Mouse (Mus musculus) lung, embryonic 14.5 days (tissue): ENCODE data around the gene Rpl28. TPM values are rescaled to one million over a fixed set of nuclear protein-coding genes. Genes with fewer than 3 reads are reported as not detected.
"Not testable (repeated sequence)": the region's sequence is repeated elsewhere in the genome, so short reads cannot be mapped to it uniquely, and the experiment has no call there.

Source experiments
- ATAC-seq: fragments of 200-750 bp; cut with Nextera tagmentation; 2 replicates; pipeline ENCODE4 v1.8.0; 2017; ENCODE audit warnings: mild to moderate bottlenecking, moderate TSS enrichment, moderate library complexity; ENCODE audit not compliant: insufficient read depth
- DNase-seq: peaks from one replicate; pipeline ENCODE4 v3.0.0-alpha.2; 2015
- H3K27ac ChIP-seq: fragments of 300-500 bp; sonication (generic); 2 replicates; pipeline ENCODE4 v1.5.1; 2014; ENCODE audit warnings: low read depth, mild to moderate bottlenecking, moderate library complexity
- H3K27me3 ChIP-seq: fragments of 300-500 bp; sonication (generic); 2 replicates; pipeline ENCODE4 v1.6.1; 2014; ENCODE audit warnings: low read length, control low read depth; ENCODE audit not compliant: insufficient read depth
- H3K36me3 ChIP-seq: fragments of 300-500 bp; sonication (generic); 2 replicates; pipeline ENCODE4 v1.6.1; 2014; ENCODE audit warnings: control low read depth; ENCODE audit not compliant: insufficient read depth
- H3K4me1 ChIP-seq: fragments of 300-500 bp; sonication (generic); 2 replicates; pipeline ENCODE4 v1.6.1; 2014; ENCODE audit warnings: antibody characterized with exemption, control low read depth; ENCODE audit not compliant: insufficient read depth
- H3K4me2 ChIP-seq: fragments of 300-500 bp; sonication (generic); 2 replicates; pipeline ENCODE4 v1.6.1; 2014; ENCODE audit warnings: mild to moderate bottlenecking
- H3K4me3 ChIP-seq: fragments of 300-500 bp; sonication (generic); 2 replicates; pipeline ENCODE4 v1.5.1; 2014; ENCODE audit warnings: low read depth, low read length
- H3K9ac ChIP-seq: fragments of 300-500 bp; sonication (generic); 2 replicates; pipeline ENCODE4 v1.6.1; 2014
- H3K9me3 ChIP-seq: fragments of 300-500 bp; sonication (generic); 2 replicates; pipeline ENCODE4 v1.6.1; 2016; ENCODE audit warnings: low read depth, low read length, control low read depth
- CTCF ChIP-seq: IDR thresholded peaks from 2 replicates; pipeline ENCODE4 v1.5.1; 2016; ENCODE audit warnings: antibody characterized with exemption, low read depth
- WGBS: fragments of 180-500 bp; shearing (Covaris S2); extraction: QIAGEN DNeasy Blood & Tissue Kit; methylation state at CpG from one replicate; pipeline ENCODE4 v1.1.7; 2014; 5-methylcytosine and 5-hydroxymethylcytosine counted together
- polyA plus RNA-seq: library from polyadenylated mRNA; unstranded; fragments of >200 nt; fragmentation: Nextera tagmentation; extraction: Ambion mirVana; gene quantifications from 2 replicates; pipeline ENCODE4 v1.2.1, GENCODE M21; 2014

Rpl28 gene
- polyA plus RNA-seq, 1 experiment from 2014 or later: 294 TPM

DNA sequence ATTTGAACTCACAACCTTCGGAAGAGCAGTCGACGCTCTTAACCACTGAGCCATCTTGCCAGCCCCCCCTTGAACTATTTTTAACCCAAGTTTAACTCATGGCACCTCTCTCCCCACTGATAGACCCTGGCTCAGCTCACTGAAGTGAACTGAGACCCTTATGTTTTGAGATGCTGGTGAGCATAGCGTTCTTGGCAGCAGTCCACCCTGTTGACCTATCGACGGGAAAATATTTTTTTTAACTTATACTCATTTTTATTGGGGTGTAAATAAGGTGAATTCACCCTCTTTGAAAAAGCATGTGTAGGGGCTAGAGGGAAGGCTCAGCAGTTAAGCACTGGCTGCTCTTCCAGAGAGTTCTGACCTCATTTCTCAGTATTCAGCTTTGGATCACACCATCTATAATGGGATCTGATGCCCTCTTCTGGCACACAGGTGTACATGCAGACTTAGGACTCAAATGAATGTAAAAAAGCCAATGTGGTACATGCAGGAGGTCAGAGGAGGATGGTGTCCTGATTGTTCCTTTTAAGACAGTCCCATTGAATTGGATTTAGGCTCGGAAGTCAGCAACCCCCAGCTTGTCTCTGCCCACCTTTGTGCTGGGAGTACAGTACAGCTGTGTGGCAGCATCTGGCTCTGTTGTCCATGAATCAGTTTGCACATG is 3.2 kb downstream of the Rpl28 start:
- peaks cover 50% of the 10 kb centered on the region for H3K36me3 ChIP-seq
- DNase-seq (peak; percentile 70), ATAC-seq (peak; percentile 3; the same call in 1 of the 2 replicates)
- H3K9me3 ChIP-seq: no peaks in the 10 kb centered on the region
- H3K4me3 ChIP-seq: no peak overlapping the region
- no peak overlapping the region for H3K27ac ChIP-seq
- H3K27me3 ChIP-seq: no peaks in the 10 kb centered on the region
- peak; percentile 72 for TF ChIP-seq CTCF
- WGBS: 67% methylated on average over 7 of the region's 7 CpGs
- H3K4me1 ChIP-seq: no peaks in the 10 kb centered on the region; the same call in 1 of the 2 replicates
- H3K9ac ChIP-seq: no peak overlapping the region
- no peak overlapping the region for H3K4me2 ChIP-seq

- no peak overlapping the region for H3K4me2 ChIP-seq
Observed at GRCm38 (mm10) chr7:4802247-4802646, 9.6 kb downstream of the Rpl28 start.

DNA sequence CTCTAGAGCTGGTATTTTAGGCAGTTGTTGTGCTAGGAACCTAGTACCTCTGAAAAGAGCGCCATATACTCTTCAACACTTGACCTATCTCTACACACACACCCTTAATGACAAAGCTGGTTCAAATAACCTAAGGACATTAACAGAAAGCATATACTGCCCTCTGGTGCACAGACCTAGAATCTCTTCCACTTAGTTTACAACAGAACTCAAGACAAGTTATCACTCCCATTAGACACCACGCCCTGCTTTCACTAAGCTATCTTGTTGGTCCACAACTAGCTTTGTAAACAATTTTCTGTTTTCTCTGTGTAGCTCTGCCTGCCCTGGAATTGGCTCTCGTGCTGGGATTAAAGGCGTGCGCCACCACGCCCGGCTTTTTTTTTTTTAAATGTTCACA is 14.0 kb downstream of the Rpl28 start:
- H3K27ac ChIP-seq: no peak overlapping the region
- H3K9ac ChIP-seq: no peak overlapping the region
- no peaks in the 10 kb centered on the region for H3K27me3 ChIP-seq
- H3K4me1 ChIP-seq: peaks cover 18% of the 10 kb centered on the region
- H3K36me3 ChIP-seq: peaks cover 72% of the 10 kb centered on the region
- no peak for ATAC-seq
- WGBS: 88% methylated on average over 7 of the region's 7 CpGs
- H3K4me3 ChIP-seq: no peak overlapping the region
- H3K9me3 ChIP-seq: no peaks in the 10 kb centered on the region
- peak; percentile 74 for DNase-seq
- H3K4me2 ChIP-seq: no peak overlapping the region
- TF ChIP-seq CTCF: peak; percentile 59

More at GRCm38 (mm10) chr7:4802247-4802646, 9.6 kb downstream of the Rpl28 start:
- DNase-seq: no peak
- no peak for TF ChIP-seq CTCF
- no peaks in the 10 kb centered on the region for H3K9me3 ChIP-seq
- H3K4me3 ChIP-seq: no peak overlapping the region
- H3K36me3 ChIP-seq: peaks cover 47% of the 10 kb centered on the region
- H3K27ac ChIP-seq: no peak overlapping the region
- no peaks in the 10 kb centered on the region for H3K4me1 ChIP-seq
- H3K27me3 ChIP-seq: no peaks in the 10 kb centered on the region
- ATAC-seq: no peak
- no peak overlapping the region for H3K9ac ChIP-seq

DNA sequence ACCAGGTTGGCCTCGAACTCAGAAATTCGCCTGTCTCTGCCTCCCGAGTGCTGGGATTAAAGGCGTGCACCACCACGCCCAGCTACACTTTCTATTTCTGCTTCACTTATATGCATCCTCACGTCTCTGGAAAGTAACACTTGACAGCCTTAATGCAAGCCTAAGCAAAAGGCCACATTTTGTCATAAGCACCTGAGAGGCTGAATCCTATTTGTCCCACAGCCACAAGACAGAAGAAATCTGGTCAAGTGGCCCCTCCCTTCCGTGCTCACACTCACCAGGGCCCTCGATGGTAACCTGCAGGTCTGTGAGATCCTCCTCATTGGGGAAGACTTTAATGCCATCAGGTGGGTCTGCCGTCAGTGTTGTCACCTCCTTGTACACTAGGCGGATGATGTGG is 18.5 kb downstream of the Rpl28 start:
- H3K4me1 ChIP-seq: peaks cover 23% of the 10 kb centered on the region
- not testable (repeated sequence) for DNase-seq, H3K27me3 ChIP-seq, ATAC-seq, H3K9me3 ChIP-seq, H3K27ac ChIP-seq
- 32% methylated on average over 10 of the region's 10 CpGs for WGBS
- H3K4me2 ChIP-seq: peak overlapping the region; percentile 82
- H3K4me3 ChIP-seq: peak overlapping the region; percentile 85
- peak overlapping the region; percentile 98 for H3K9ac ChIP-seq
- H3K36me3 ChIP-seq: peaks cover 48% of the 10 kb centered on the region

GRCm38 (mm10) chr7:4811842-4812302 is 19.2 kb downstream of the Rpl28 start:
- no peaks in the 10 kb centered on the region for H3K9me3 ChIP-seq
- peak overlapping the region; percentile 97 for H3K27ac ChIP-seq
- no peaks in the 10 kb centered on the region for H3K27me3 ChIP-seq
- peaks cover 23% of the 10 kb centered on the region for H3K4me1 ChIP-seq
- TF ChIP-seq CTCF: no peak
- ATAC-seq (no peak; the same call in 1 of the 2 replicates), DNase-seq (peak; percentile 41)
- WGBS: under 1% methylated on average over 26 of the region's 36 CpGs
- H3K36me3 ChIP-seq: peaks cover 41% of the 10 kb centered on the region
- H3K4me2 ChIP-seq: peak overlapping the region; percentile 82
- peak overlapping the region; percentile 85 for H3K4me3 ChIP-seq
- peak overlapping the region; percentile 98 for H3K9ac ChIP-seq

DNA sequence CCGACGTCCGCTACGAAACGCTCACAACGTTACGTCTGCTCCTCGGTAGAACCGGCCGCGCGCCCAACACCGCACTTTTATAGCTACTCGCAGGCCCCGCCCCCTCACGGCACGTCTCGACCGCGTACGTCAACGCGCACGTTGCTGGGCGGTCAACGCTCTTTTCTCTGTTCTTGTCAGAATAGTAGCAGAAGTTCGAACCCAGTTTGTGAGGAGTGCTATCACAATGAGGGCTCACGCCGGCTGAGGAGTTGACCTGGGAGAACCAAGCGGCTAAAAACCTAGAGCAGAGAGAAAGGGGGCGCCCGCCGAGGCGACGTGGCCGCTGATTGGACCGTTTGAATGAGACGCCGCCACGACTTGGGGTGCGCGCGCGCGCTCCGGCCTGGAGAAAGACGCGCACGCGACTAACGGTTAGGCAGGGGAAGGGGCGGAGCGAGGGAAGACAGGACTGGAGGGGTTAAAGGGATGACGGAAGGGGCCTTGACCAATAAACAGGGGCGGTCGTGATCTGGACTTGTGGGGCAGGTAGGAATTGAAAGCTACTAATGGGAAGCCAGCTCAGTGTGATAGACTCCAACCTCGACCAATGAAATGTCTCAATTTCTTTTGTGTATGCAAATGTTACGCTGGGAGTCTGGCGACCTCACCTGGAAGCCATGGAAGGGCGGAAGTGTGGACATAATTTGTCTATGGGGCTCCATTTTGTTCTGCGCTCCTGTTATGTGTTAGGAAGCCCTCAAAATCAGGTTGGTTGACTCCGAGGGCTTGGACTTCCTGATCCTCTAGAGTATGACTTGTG is 19.8 kb downstream of the Rpl28 start, which contains the start of gene Ube2s:
Ube2s (minus strand) TSS at position 288 of the 802 bp plus-strand sequence.
- under 1% methylated on average over 62 of the region's 62 CpGs for WGBS
- Histone ChIP-seq H3K4me2 (peak within 1 kb of the TSS; percentile 82), H3K4me3 (peak within 1 kb of the TSS; percentile 85), H3K36me3 (peaks cover 34% of the 10 kb centered on the region), H3K4me1 (peaks cover 23% of the 10 kb centered on the region), H3K9me3 (no peaks in the 10 kb centered on the region), H3K27ac (peak within 1 kb of the TSS; percentile 97), H3K27me3 (no peaks in the 10 kb centered on the region), H3K9ac (peak within 1 kb of the TSS; percentile 98)
- TF ChIP-seq CTCF: peak; percentile 36
- DNase-seq (peak; percentile 99), ATAC-seq (peak; percentile 99)
